In genomic region chr4:152476427-152477023, GRCm38 (mm10) we compare ENCODE assay signal across 8 mouse cellular contexts. TPM values are rescaled to one million over a fixed set of nuclear protein-coding genes. Genes with fewer than 3 reads are reported as not detected.
DNase-seq lines count a peak whose midpoint lies in the region; ATAC-seq and TF ChIP-seq lines count a peak whose summit lies in the region.

Nphp4 (plus strand) TSS chr4:152476706.

- ATAC-seq in lung, embryonic 16.5 days (ENCODE audit: low read depth), result no peak
- no peak for ATAC-seq in forebrain, embryonic 13.5 days
- 0 out of 2 replicates have a peak, but pooled peaks have one; percentile 0 for ATAC-seq in neural tube, embryonic 13.5 days (ENCODE audit: low read depth)

- H3K4me3 ChIP-seq in lung, embryonic 16.5 days (ENCODE audit: low read length), result peak within 1 kb of the TSS; percentile 84
- peak within 1 kb of the TSS; percentile 78 for H3K4me3 ChIP-seq in cerebellum, adult 2 months (replicated peaks; ENCODE audit: insufficient read depth, low read depth, low read length)
- peak within 1 kb of the TSS; percentile 74 for H3K4me3 ChIP-seq in forebrain, embryonic 13.5 days
- peak within 1 kb of the TSS; percentile 55 for H3K4me3 ChIP-seq in neural tube, embryonic 13.5 days

- 4% methylated on average over 18 of the region's 18 CpGs for WGBS in lung, embryonic 16.5 days
- under 1% methylated on average over 18 of the region's 18 CpGs for WGBS in cerebellum, adult 2 months
- 2% methylated on average over 18 of the region's 18 CpGs for WGBS in forebrain, embryonic 13.5 days
- 1% methylated on average over 18 of the region's 18 CpGs for WGBS in neural tube, embryonic 13.5 days

- TF ChIP-seq POLR2A in cerebellum, adult 2 months (IDR thresholded peaks at IDR 0.05; ENCODE audit: borderline replicate concordance, insufficient read depth, low read length), result no peak

- H3K27ac ChIP-seq in lung, embryonic 16.5 days (ENCODE audit: low read length), result no peak within 1 kb of the TSS
- H3K27ac ChIP-seq in cerebellum, adult 2 months (ENCODE audit: insufficient read depth, low read length), result peak within 1 kb of the TSS; percentile 34
- H3K27ac ChIP-seq in forebrain, embryonic 13.5 days, result no peak within 1 kb of the TSS
- H3K27ac ChIP-seq in neural tube, embryonic 13.5 days (replicated peaks), result peak within 1 kb of the TSS; percentile 91

- DNase-seq in lung, postnatal 36 days, result no peak
- peak; percentile 54 to 57 for DNase-seq in cerebellum, adult 2 months
- peak in 1 of 2 experiments; percentile 57 for DNase-seq in left cerebral cortex, postnatal 25 days (ENCODE audit: low spot score in 2 of 2)
- DNase-seq in spleen, postnatal 36 days (ENCODE audit: low spot score in 2 of 2), result no peak
- DNase-seq in urinary bladder, postnatal 14 days (ENCODE audit: low spot score), result no peak

- TF ChIP-seq CTCF in cerebellum, adult 2 months (IDR thresholded peaks at IDR 0.05; ENCODE audit: borderline replicate concordance, insufficient read depth, low read depth, low read length), result no peak

- H3K27me3 ChIP-seq in lung, embryonic 16.5 days (ENCODE audit: control insufficient read depth, insufficient read depth, low read depth, low read length), result peaks cover 3% of the 10 kb centered on the region; the same call in 1 of the 2 replicates
- no peaks in the 10 kb centered on the region for H3K27me3 ChIP-seq in cerebellum, adult 2 months (ENCODE audit: control insufficient read depth, insufficient read depth, low read length)
- H3K27me3 ChIP-seq in forebrain, embryonic 13.5 days, result peaks cover 10% of the 10 kb centered on the region; the same call in 1 of the 2 replicates
- peaks cover 14% of the 10 kb centered on the region for H3K27me3 ChIP-seq in neural tube, embryonic 13.5 days

- H3K4me1 ChIP-seq in lung, embryonic 16.5 days (replicated peaks; ENCODE audit: control insufficient read depth, insufficient read depth, low read length), result peaks cover 6% of the 10 kb centered on the region
- H3K4me1 ChIP-seq in cerebellum, adult 2 months (ENCODE audit: control insufficient read depth, insufficient read depth, low read length), result peaks cover 16% of the 10 kb centered on the region
- peaks cover 22% of the 10 kb centered on the region for H3K4me1 ChIP-seq in forebrain, embryonic 13.5 days
- peaks cover 19% of the 10 kb centered on the region for H3K4me1 ChIP-seq in neural tube, embryonic 13.5 days (replicated peaks)

- intact Hi-C loops in left cerebral cortex, postnatal 25 days (cut with DNase I), result loop anchor here (5.0 kb wide), 2 partner anchors 129 to 299 kb away; partner anchors contain the start of gene Acot7

- H3K9ac ChIP-seq in lung, embryonic 16.5 days (ENCODE audit: low read length), result peak within 1 kb of the TSS; percentile 84
- H3K9ac ChIP-seq in forebrain, embryonic 13.5 days, result peak within 1 kb of the TSS; percentile 91
- peak within 1 kb of the TSS; percentile 83 for H3K9ac ChIP-seq in neural tube, embryonic 13.5 days

- no peaks in the 10 kb centered on the region for H3K9me3 ChIP-seq in lung, embryonic 16.5 days (ENCODE audit: control insufficient read depth, low read length)
- 0 out of 2 replicates have a peak, but pooled peaks cover 6% of the 10 kb centered on the region for H3K9me3 ChIP-seq in forebrain, embryonic 13.5 days (replicated peaks)
- H3K9me3 ChIP-seq in neural tube, embryonic 13.5 days, result peaks cover 15% of the 10 kb centered on the region

- peak within 1 kb of the TSS; percentile 90 for H3K4me2 ChIP-seq in lung, embryonic 16.5 days (ENCODE audit: low read depth, low read length)
- peak within 1 kb of the TSS; percentile 76 for H3K4me2 ChIP-seq in forebrain, embryonic 13.5 days
- H3K4me2 ChIP-seq in neural tube, embryonic 13.5 days, result peak within 1 kb of the TSS; percentile 89

- no peaks in the 10 kb centered on the region for H3K36me3 ChIP-seq in lung, embryonic 16.5 days (ENCODE audit: control insufficient read depth, insufficient read depth, low read length)
- 0 out of 2 replicates have a peak, but pooled peaks cover 10% of the 10 kb centered on the region for H3K36me3 ChIP-seq in forebrain, embryonic 13.5 days (ENCODE audit: poor library complexity, severe bottlenecking)
- 0 out of 2 replicates have a peak, but pooled peaks cover 8% of the 10 kb centered on the region for H3K36me3 ChIP-seq in neural tube, embryonic 13.5 days

RNA-seq across cellular contexts. Expression of gene Nphp4, which starts in this region (rescaled TPM):
- 3.8 and 4.0 TPM in 2 replicates for polyA plus RNA-seq in lung, embryonic 16.5 days (2015; fragmentation: Nextera tagmentation; extraction: Ambion mirVana)
- polyA plus RNA-seq in cerebellum, adult 2 months (2012; rRNA removed), result 8.7 and 8.8 TPM in 2 replicates
- polyA plus RNA-seq in forebrain, embryonic 13.5 days (2015; fragmentation: Nextera tagmentation; extraction: Ambion mirVana), result 4.4 and 5.2 TPM in 2 replicates
- 10 to 100 TPM; 18.3 to 21.4 TPM for total RNA-seq in left cerebral cortex, postnatal 25 days (2021)
- polyA plus RNA-seq in neural tube, embryonic 13.5 days (2015; fragmentation: Nextera tagmentation; extraction: Ambion mirVana), result 4.9 and 5.4 TPM in 2 replicates

Comparison
In these comparisons a context has a peak if more than half of its experiments do, and no peak if none do; other contexts are left out.
1. H3K27ac ChIP-seq: peak in cerebellum, adult 2 months (single experiment) and neural tube, embryonic 13.5 days (single experiment); none in lung, embryonic 16.5 days (single experiment) and forebrain, embryonic 13.5 days (single experiment).
2. DNase-seq: peak in cerebellum, adult 2 months (2 of 2); none in lung, postnatal 36 days (single experiment), spleen, postnatal 36 days (0 of 2) and urinary bladder, postnatal 14 days (single experiment).
3. Peak in every context shown above with its lines, with median percentiles within 50 percentile points of each other: H3K4me2 ChIP-seq, H3K4me3 ChIP-seq and H3K9ac ChIP-seq.